Mouse (Mus musculus) kidney, adult 2 months (tissue): ENCODE data around the gene Pawr.

Experiments used
- CTCF ChIP-seq: fragments of 200-500 bp; conservative IDR thresholded peaks from 2 replicates; pipeline ENCODE4 v1.5.1; 2011; ENCODE audit warnings: low read depth, mild to moderate bottlenecking, control low read depth, low read length, moderate library complexity, mixed read lengths; ENCODE audit not compliant: insufficient read depth, insufficient read length
- POLR2A ChIP-seq: fragments of 200-500 bp; IDR thresholded peaks from one replicate; pipeline ENCODE4 v1.6.1; 2011; ENCODE audit warnings: low read depth, low read length, control low read depth

GRCm38 (mm10) chr10:108450401-108450800 is 118.5 kb downstream of the Pawr start:
- no peak for TF ChIP-seq POLR2A
- no peak for TF ChIP-seq CTCF
